Mouse (Mus musculus) heart, adult 2 months (tissue): ENCODE measurements around the gene Agtrap.

Experiments used
- EP300 ChIP-seq: fragments of 200-500 bp; IDR thresholded peaks from 2 replicates; pipeline ENCODE4 v1.6.1; 2011; ENCODE audit warnings: low read depth, low read length, control low read depth; ENCODE audit not compliant: insufficient read depth
- POLR2A ChIP-seq: fragments of 200-500 bp; IDR thresholded peaks from 2 replicates; pipeline ENCODE4 v1.6.1; 2011; ENCODE audit warnings: mild to moderate bottlenecking, low read depth, low read length, control low read depth; ENCODE audit not compliant: insufficient read depth

DNA sequence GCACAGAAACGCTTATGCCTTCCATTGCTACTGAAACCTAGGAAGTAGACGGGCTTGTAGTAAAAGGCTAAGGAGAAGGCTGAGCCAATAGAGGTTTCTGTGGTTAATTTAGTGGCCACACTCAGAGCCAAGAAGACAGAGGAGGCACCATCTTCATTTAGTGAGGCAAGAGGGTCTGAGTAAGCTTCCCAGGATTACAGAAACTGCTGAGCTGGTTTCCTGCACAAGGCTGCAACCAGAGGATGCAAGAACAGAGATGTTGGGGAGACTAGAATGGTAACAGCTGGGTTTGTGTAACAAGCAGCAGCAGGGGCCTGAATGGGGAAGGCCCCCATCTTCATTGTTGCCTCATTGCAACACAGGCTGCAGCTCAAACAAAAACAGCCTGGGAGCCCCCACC is 40.8 kb upstream of the Agtrap start:
- TF ChIP-seq POLR2A = no peak
- TF ChIP-seq EP300 = no peak
